Mouse (Mus musculus): Measurements from ENCODE around the gene Prtn3.

The Prtn3 gene

GRCm38 (mm10) chr10:79909092-79909922, 35.0 kb downstream of the Prtn3 start:
- DNase-seq (ENCODE audit: low spot score in 2 of 2), result no peak

GRCm38 (mm10) chr10:79910556-79910955, 36.3 kb downstream of the Prtn3 start, which contains the start of gene Gm26602:
TSS of gene Gm26602 (plus strand) at chr10:79910856.
- no peak for DNase-seq (ENCODE audit: low spot score in 2 of 2)

- no peak for DNase-seq (ENCODE audit: low spot score in 2 of 2)
These were observed 38.1 kb downstream of the Prtn3 start for GRCm38 (mm10) chr10:79912412-79912811.

GRCm38 (mm10) chr10:79914131-79914947, 40.1 kb downstream of the Prtn3 start:
- DNase-seq (ENCODE audit: low spot score in 2 of 2), result no peak

GRCm38 (mm10) chr10:79914948-79915596, 40.8 kb downstream of the Prtn3 start:
- DNase-seq (ENCODE audit: low spot score in 2 of 2), result no peak

GRCm38 (mm10) chr10:79916081-79916480, 41.8 kb downstream of the Prtn3 start:
- DNase-seq (ENCODE audit: low spot score in 2 of 2), result no peak

GRCm38 (mm10) chr10:79916808-79917531, 42.7 kb downstream of the Prtn3 start, which contains the start of gene Kiss1r:
TSS of gene Kiss1r (plus strand) at chr10:79916971.
- DNase-seq (ENCODE audit: low spot score in 2 of 2), result peak; percentile 73 to 77

GRCm38 (mm10) chr10:79917532-79918100, 43.3 kb downstream of the Prtn3 start:
- DNase-seq (ENCODE audit: low spot score in 2 of 2), result no peak

GRCm38 (mm10) chr10:79918231-79919078, 44.2 kb downstream of the Prtn3 start:
- DNase-seq (ENCODE audit: low spot score in 2 of 2), result no peak

GRCm38 (mm10) chr10:79919251-79919849, 45.1 kb downstream of the Prtn3 start:
- DNase-seq (ENCODE audit: low spot score in 2 of 2), result no peak

GRCm38 (mm10) chr10:79920056-79920890, 46.0 kb downstream of the Prtn3 start:
- no peak for DNase-seq (ENCODE audit: low spot score in 2 of 2)

GRCm38 (mm10) chr10:79920958-79921535, 46.8 kb downstream of the Prtn3 start, which contains the start of gene R3hdm4:
TSS of gene R3hdm4 (minus strand) at chr10:79921208.
- no peak for DNase-seq (ENCODE audit: low spot score in 2 of 2)

GRCm38 (mm10) chr10:79921572-79921971, 47.3 kb downstream of the Prtn3 start:
- no peak for DNase-seq (ENCODE audit: low spot score in 2 of 2)

- peak; percentile 85 to 89 for DNase-seq (ENCODE audit: low spot score in 2 of 2)
These were observed 50.9 kb downstream of the Prtn3 start for GRCm38 (mm10) chr10:79924998-79925784.

- no peak for DNase-seq (ENCODE audit: low spot score in 2 of 2)
These were observed 51.7 kb downstream of the Prtn3 start for GRCm38 (mm10) chr10:79925785-79926490.

GRCm38 (mm10) chr10:79926491-79927323, 52.4 kb downstream of the Prtn3 start, which contains the start of gene Arid3a:
TSS of gene Arid3a (plus strand) at chr10:79927043.
- peak; percentile 77 to 83 for DNase-seq (ENCODE audit: low spot score in 2 of 2)
